Mouse (Mus musculus) layer of hippocampus, adult 8-10 months (tissue): Measurements from ENCODE around the gene Cypt4. TPM values are rescaled to one million over a fixed set of nuclear protein-coding genes. Genes with fewer than 3 reads are reported as not detected.
"Not testable (repeated sequence)": the region's sequence is repeated elsewhere in the genome, so short reads cannot be mapped to it uniquely, and the experiment has no call there.

Experiments used
- DNase-seq, 2 experiments: peaks; one replicate each; pipeline ENCODE4 v3.0.0; 2022; ENCODE audit warnings: low spot score in 2 of 2
- total RNA-seq, 4 experiments: library from RNA; stranded (reverse); gene quantifications; 2 replicates each; pipeline ENCODE4 v1.2.4; 2022

The Cypt4 gene
- not detected for total RNA-seq

DNA sequence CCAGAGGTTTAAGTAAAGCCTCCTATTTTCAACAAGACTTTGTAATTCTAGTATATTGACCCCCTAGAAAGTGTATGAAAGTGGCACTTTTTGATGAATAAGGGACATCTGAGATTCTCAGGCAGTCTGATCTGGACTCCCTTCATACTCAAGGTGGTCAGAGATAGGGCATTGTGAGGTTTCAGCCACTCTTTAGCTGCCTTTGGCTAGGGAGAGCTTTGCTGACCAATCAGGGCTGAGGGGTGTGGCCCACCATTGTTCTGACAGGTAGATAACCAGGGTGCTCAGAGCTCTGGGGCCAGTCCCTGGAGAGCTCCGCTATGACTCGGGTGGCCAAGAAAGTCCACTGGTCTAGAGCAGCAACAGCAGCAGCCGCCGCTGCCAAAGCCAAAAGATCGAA is at the start of gene Cypt4:
Cypt4 (plus strand) TSS at position 301 of the 400 bp plus-strand sequence.
- no peak for DNase-seq

DNA sequence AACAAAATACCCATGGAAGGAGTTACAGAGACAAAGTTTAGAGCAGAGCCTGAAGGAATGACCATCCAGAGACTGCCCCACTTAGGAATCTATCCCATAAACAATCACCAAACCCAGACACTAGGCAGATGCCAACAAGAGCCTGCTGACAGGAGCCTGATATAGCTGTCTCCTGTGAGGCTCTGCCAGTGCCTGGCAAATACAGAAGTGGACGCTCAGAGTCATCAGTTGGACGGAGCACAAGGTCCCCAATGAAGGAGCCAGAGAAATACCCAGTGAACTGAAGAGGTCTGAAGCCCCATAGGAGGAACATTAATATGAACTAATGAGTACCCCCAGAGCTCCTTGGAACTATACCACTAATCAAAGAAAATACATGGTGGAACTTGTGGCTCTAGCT is 12.3 kb downstream of the Cypt4 start:
- DNase-seq: not testable (repeated sequence)

Other genes starting within 250 kb of the Cypt4 start
- gene Dpy19l1, start 122.1 kb upstream of the Cypt4 start, total RNA-seq: 10 to 100 TPM; 48.3 to 55.8 (median 51.8) TPM
- gene Dpy19l2, start 71.1 kb downstream of the Cypt4 start, total RNA-seq: under 1 TPM; 0.56 to 0.71 (median 0.57) TPM
- not detected for gene Tbx20, start 149.1 kb downstream of the Cypt4 start, total RNA-seq